Mouse (Mus musculus) activated CD4-positive, CD25-positive, alpha-beta regulatory T cell, adult 4 months (primary cell): ENCODE measurements at regions not wholly inside any gene's neighbourhood (a gene's known extent, or its start where the extent isn't known, plus 50 kb on each side); places are given as distances from the start of the nearest gene placed in this dataset.

Source experiments
- ATAC-seq: one replicate; pipeline ENCODE4 v1.8.0; 2017

DNA sequence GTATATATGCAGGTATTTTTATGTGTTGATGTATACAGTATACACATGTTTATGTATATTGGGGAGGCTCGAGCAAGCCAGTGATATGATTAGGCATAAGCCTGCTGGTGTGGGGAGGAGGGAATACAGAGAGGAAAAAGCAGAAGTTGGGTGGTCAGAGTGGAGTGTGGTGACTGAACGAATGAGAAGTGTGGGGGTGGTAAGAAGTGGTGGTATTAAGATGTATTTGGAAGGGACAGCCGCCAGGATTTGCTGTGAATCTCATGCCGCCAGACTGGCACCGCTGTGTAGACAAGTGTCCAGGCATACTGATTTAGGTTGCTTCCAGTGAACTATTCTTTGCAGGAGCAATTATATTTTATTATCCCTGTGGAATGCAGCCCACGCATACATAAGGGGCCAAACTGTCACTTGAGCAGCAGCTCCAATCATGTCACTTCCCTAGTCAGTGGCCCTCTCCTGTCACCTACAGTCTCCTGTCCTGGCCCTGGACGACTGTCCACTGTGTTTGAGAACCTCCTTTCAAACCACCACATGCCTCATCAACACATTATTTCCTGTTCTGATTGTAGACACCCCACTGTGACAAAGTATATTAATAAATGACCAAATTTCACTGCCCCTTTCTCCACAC lies 101.9 kb upstream of the Tmc3 start:
- ATAC-seq, result no peak

DNA sequence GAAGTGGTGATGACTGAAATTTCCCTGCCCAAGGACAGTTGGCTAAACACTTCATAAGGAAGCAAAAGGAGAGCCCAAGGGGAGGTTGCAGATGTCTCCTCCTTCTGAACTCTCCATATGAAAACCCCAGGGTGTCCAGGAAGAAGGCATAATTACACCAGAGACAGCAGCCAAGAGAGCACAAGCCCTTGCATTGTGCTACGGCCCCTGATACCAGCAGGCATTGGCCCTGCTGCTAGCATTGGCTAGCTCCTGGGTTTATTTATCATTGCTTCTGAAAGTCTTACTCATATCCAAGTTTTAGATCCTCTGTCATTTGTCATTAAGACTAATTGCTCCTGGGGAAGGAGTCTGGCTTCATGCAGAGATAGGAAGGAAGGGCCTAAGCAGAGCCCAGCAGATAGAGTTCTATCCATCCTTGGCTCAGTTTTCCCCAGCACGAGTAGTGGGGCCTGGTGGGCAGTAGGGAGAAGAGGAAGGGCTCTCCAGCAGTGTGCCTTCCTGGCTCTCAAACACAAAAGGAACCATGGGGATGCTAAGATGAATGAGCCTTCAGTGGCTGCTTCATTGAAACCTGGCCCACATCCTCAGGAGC lies 98.5 kb upstream of the Tmc3 start:
- no peak for ATAC-seq

DNA sequence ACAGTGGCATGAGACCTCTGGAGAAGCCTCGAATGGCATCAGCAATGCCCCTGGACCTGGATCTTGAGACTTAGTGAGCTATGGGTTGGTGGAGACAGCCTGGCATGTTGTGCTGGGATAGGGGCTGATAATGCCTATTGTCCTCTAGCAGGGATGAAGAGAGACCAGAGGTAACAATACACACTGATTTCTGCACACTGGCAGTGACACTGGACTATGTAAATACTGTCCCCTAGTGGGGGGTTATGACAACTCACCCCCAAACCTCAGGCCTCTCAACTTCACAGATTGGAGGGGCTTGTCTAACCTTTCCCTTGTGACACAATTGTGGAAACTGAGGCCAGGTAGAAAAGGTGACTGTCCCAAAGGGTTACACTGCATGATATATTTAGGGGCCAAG lies 94.9 kb upstream of the Tmc3 start:
- ATAC-seq, result no peak

DNA sequence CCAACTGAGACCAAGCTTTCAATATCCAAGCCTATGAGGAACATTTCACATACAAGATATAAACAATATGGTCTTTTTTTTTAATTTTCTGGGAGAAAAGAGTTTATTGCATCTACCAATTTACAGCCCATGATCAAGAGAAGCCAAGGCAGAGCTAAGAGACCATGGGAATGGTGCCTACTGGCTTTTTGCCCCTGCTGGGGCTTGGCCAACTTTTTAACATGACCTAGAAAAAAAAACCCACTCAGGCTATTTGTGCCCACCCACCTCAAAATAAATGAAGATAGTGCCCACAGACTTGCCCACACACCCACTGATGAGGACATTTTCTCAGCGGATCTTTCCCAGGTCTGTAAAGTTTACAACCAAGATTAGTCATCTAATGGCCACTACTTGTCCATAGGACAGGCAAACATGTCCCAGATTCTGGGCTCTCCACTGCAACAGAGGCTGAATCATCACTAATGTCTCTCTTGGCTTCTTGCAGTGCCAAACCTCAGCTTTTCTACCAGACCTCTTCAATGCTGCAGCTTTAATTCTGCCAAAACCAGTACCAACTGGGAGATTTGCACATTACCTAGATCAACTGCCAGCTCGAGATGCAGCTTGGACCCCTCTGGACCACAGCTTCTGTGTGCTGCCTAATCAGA lies 79.6 kb upstream of the Tmc3 start:
- no peak for ATAC-seq

DNA sequence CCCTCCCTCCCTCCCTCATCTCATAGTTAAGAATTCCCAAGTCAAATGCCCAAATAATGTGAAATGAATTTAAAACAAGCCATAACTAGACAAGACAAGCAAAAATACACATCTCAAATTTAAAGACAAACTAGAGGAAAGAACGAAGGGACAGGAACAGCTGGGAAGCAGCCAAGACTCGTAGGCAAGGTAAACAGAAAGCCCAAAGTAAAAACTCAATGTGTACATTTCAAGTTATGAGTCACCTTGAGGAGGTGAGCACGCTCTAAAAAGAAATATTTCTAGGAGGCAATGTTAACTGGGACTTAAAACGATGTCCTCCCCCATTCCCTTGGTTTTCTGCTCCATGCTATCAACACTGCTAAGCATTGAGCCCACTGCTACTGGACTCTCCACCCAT lies 68.4 kb upstream of the Tmc3 start:
- ATAC-seq, result no peak

DNA sequence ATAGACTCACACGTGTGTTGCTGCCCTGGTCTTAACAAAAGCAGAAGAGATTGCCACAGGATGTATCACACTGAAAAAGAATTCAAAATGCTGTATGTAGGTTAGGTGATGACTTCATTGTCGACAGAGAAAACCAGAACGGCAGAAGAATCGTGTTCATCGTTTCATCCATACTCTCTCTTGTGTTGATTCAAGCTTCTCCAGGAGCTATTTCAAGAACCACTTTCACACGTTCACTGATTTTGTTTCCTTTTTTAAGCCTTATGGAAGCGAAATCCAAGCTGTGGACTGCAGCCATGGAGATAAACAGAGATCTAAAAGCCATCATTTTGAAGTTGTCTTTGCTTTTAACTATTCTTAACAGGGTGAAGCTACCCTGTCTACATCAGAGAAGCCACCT lies 63.2 kb upstream of the Tmc3 start:
- no peak for ATAC-seq
